ENCODE assay signal across 18 mouse cellular contexts in genomic region chr6:147944020-147944419, GRCm38 (mm10).
"Had no signal": no experiment of that assay in that cellular context is flagged by ENCODE, and none has a peak within 500 bp of the region (broad histone marks: within the 10 kb centered on the region; RNA-seq: fewer than 3 reads in every experiment).

No protein-coding gene starts in this region.

- H3K4me3 ChIP-seq: left cerebral cortex, adult 2 months; liver, embryonic 13.5 days; midbrain, embryonic 12.5 days; midbrain, embryonic 15.5 days; neural tube, embryonic 12.5 days; neural tube, embryonic 15.5 days; stomach, embryonic 15.5 days had no signal

- H3K27ac ChIP-seq: kidney, postnatal 0 days; left cerebral cortex, adult 2 months; liver, embryonic 13.5 days; midbrain, embryonic 12.5 days; midbrain, embryonic 15.5 days; neural tube, embryonic 12.5 days; neural tube, embryonic 15.5 days; stomach, embryonic 15.5 days had no signal

- DNase-seq: kidney, postnatal 25 days; layer of hippocampus, postnatal 36 days; liver, embryonic 13.5 days; lung, adult 2 months; lung, postnatal 14 days; lung, postnatal 4 days; right cerebral cortex, adult 18-20 months; right cerebral cortex, postnatal 14 days; right cerebral cortex, postnatal 4 days; spleen, adult 18-20 months; thymus, postnatal 25 days had no signal
